Mouse (Mus musculus) midbrain, embryonic 16.5 days (tissue): ENCODE data around the gene Adrm1. TPM values are rescaled to one million over a fixed set of nuclear protein-coding genes. Genes with fewer than 3 reads are reported as not detected.

ENCODE experiments used
- ATAC-seq: fragments of 200-750 bp; cut with Nextera tagmentation; 2 replicates; pipeline ENCODE4 v1.8.0; 2017; ENCODE audit warnings: moderate TSS enrichment
- H3K27ac ChIP-seq: fragments of 300-500 bp; sonication (generic); 2 replicates; pipeline ENCODE4 v1.5.1; 2014; ENCODE audit warnings: mild to moderate bottlenecking, low read length, mixed read lengths
- H3K27me3 ChIP-seq: fragments of 300-500 bp; sonication (generic); 2 replicates; pipeline ENCODE4 v1.6.1; 2014; ENCODE audit warnings: low read depth, low read length, mixed read lengths; ENCODE audit not compliant: control insufficient read depth, insufficient read depth
- H3K36me3 ChIP-seq: fragments of 300-500 bp; sonication (generic); 2 replicates; pipeline ENCODE4 v1.6.1; 2014; ENCODE audit warnings: mild to moderate bottlenecking, low read length, moderate library complexity, mixed read lengths; ENCODE audit not compliant: control insufficient read depth, insufficient read depth
- H3K4me1 ChIP-seq: fragments of 300-500 bp; sonication (generic); 2 replicates; pipeline ENCODE4 v1.6.1; 2014; ENCODE audit warnings: mild to moderate bottlenecking, low read length, mixed read lengths; ENCODE audit not compliant: control insufficient read depth, insufficient read depth
- H3K4me2 ChIP-seq: fragments of 300-500 bp; sonication (generic); 2 replicates; pipeline ENCODE4 v1.6.1; 2014; ENCODE audit warnings: mild to moderate bottlenecking, low read length, mixed read lengths
- H3K4me3 ChIP-seq: fragments of 300-500 bp; sonication (generic); 2 replicates; pipeline ENCODE4 v1.5.1; 2014; ENCODE audit warnings: low read depth, mild to moderate bottlenecking, low read length, moderate library complexity, mixed read lengths
- H3K9ac ChIP-seq: fragments of 300-500 bp; sonication (generic); 2 replicates; pipeline ENCODE4 v1.6.1; 2014; ENCODE audit warnings: low read depth, low read length, mixed read lengths
- H3K9me3 ChIP-seq: fragments of 300-500 bp; sonication (generic); replicated peaks from 2 replicates; pipeline ENCODE4 v1.6.1; 2014; ENCODE audit warnings: mild to moderate bottlenecking, low read length, mixed read lengths; ENCODE audit not compliant: control insufficient read depth, poor library complexity, severe bottlenecking
- WGBS: fragments of 180-500 bp; shearing (Covaris S2); extraction: QIAGEN DNeasy Blood & Tissue Kit; methylation state at CpG from one replicate; pipeline ENCODE4 v1.1.7; 2014; 5-methylcytosine and 5-hydroxymethylcytosine counted together
- polyA plus RNA-seq: library from polyadenylated mRNA; unstranded; fragments of >200 nt; fragmentation: Nextera tagmentation; extraction: Ambion mirVana; gene quantifications from 2 replicates; pipeline ENCODE4 v1.2.1, GENCODE M21; 2015

Gene Adrm1
- polyA plus RNA-seq, 1 experiment from 2014 or later = 201 TPM

DNA sequence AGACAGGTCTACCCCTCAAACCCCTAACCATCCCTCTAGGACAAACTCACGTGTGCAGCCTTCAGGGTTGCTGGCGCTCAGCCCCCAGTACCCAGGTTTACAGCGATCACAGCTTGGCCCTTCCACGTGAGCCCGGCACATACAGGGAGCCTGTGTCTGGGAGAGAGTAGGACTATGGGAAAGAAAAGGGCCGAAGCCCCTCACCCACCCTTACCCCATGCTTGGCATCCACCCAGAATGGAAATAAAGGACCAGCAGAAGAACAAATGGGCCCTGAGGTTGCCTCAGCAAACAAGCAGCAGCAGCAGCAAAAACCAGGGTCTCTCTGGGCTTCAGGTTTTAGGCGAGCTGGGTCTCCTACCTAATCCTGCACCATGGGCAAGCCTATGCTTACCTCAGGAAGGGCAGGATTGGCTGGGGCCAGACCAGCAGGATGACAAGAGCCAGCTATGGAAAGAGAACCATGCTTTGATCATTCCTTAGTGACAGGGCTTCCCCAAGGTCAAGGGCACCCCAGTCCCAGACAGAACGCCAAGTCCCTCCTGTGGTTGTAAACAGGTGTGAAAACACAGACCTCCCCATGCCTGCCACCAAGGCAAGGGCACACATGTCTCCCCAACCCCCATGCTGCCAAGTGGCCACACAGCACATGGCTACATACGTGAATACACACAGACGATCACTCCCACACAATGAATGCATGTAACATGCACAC is 26.2 kb downstream of the Adrm1 start:
- H3K36me3 ChIP-seq = no peaks in the 10 kb centered on the region
- H3K27ac ChIP-seq = no peak overlapping the region
- peak; percentile 39; the same call in 1 of the 2 replicates for ATAC-seq

GRCm38 (mm10) chr2:180198782-180199181 is 27.5 kb downstream of the Adrm1 start:
- no peak for ATAC-seq
- no peaks in the 10 kb centered on the region for H3K36me3 ChIP-seq
- 89% methylated on average over 10 of the region's 10 CpGs for WGBS
- no peak overlapping the region for H3K4me2 ChIP-seq
- H3K27me3 ChIP-seq = no peaks in the 10 kb centered on the region
- H3K4me1 ChIP-seq = no peaks in the 10 kb centered on the region
- H3K9me3 ChIP-seq = no peaks in the 10 kb centered on the region
- H3K4me3 ChIP-seq = no peak overlapping the region
- H3K27ac ChIP-seq = no peak overlapping the region
- H3K9ac ChIP-seq = no peak overlapping the region

More for the DNA sequence above, 26.2 kb downstream of the Adrm1 start:
- no peaks in the 10 kb centered on the region for H3K9me3 ChIP-seq
- H3K4me3 ChIP-seq = no peak overlapping the region
- no peak overlapping the region for H3K4me2 ChIP-seq
- no peak overlapping the region for H3K9ac ChIP-seq
- H3K27me3 ChIP-seq = no peaks in the 10 kb centered on the region
- 77% methylated on average over 10 of the region's 10 CpGs for WGBS
- H3K4me1 ChIP-seq = no peaks in the 10 kb centered on the region

- no peaks in the 10 kb centered on the region for H3K9me3 ChIP-seq
- H3K4me1 ChIP-seq = peaks cover 2% of the 10 kb centered on the region; the same call in 1 of the 2 replicates
- H3K27ac ChIP-seq = no peak overlapping the region
- H3K4me3 ChIP-seq = no peak overlapping the region
- no peaks in the 10 kb centered on the region for H3K36me3 ChIP-seq
- WGBS = 55% methylated on average over 11 of the region's 11 CpGs
- H3K9ac ChIP-seq = no peak overlapping the region
- ATAC-seq = no peak
- no peak overlapping the region for H3K4me2 ChIP-seq
- H3K27me3 ChIP-seq = no peaks in the 10 kb centered on the region
Observed at GRCm38 (mm10) chr2:180200681-180201080, 29.4 kb downstream of the Adrm1 start.

DNA sequence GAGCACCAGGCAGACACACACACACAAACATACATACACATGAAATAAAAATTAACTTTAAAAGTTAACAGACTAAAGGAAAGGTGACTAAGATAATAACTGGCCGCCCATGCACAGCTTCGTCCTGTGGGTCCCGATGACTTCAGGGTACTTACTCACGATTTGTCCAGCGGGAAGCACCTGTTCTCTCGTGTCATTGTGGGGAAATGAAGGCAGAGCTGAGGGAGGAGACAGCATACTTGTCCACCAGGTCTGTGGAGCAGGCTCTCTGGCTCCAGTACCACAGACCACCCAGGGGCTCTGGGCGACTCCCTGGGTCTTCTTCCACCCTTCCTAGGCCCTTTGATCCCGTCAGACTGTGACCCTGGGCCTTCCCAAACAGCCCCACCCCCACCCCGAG is 30.0 kb downstream of the Adrm1 start:
- 75% methylated on average over 9 of the region's 9 CpGs for WGBS

DNA sequence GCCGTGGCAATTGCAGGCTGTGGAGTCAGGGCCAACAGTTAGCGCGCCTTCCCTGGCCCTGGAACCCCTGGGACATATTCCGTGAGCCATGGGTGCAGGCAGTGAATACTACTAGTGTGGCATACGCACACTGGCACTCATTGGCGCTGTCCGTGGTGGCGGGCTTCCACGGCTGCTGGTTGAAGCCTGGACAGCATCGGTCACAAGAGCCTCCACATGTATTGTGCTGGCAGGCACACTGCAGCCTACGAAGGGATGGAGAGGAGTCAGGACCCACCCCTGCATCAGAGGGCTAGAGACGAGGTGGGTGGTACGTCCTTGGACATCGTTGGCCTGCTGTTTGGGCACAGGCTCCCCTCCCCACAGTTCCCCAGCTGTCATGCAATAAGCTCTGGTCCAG is 31.0 kb downstream of the Adrm1 start:
- no peak overlapping the region for H3K9ac ChIP-seq
- no peak overlapping the region for H3K4me2 ChIP-seq
- ATAC-seq = no peak
- H3K27ac ChIP-seq = no peak overlapping the region
- no peaks in the 10 kb centered on the region for H3K9me3 ChIP-seq
- WGBS = 90% methylated on average over 14 of the region's 14 CpGs
- H3K4me1 ChIP-seq = peaks cover 2% of the 10 kb centered on the region; the same call in 1 of the 2 replicates
- no peaks in the 10 kb centered on the region for H3K27me3 ChIP-seq
- no peak overlapping the region for H3K4me3 ChIP-seq
- H3K36me3 ChIP-seq = no peaks in the 10 kb centered on the region

More for the DNA sequence above, 30.0 kb downstream of the Adrm1 start:
- H3K4me1 ChIP-seq = peaks cover 2% of the 10 kb centered on the region; the same call in 1 of the 2 replicates
- no peak overlapping the region for H3K9ac ChIP-seq
- no peaks in the 10 kb centered on the region for H3K36me3 ChIP-seq
- H3K4me2 ChIP-seq = no peak overlapping the region
- H3K4me3 ChIP-seq = no peak overlapping the region
- H3K27me3 ChIP-seq = no peaks in the 10 kb centered on the region
- H3K27ac ChIP-seq = no peak overlapping the region
- ATAC-seq = no peak
- H3K9me3 ChIP-seq = no peaks in the 10 kb centered on the region

DNA sequence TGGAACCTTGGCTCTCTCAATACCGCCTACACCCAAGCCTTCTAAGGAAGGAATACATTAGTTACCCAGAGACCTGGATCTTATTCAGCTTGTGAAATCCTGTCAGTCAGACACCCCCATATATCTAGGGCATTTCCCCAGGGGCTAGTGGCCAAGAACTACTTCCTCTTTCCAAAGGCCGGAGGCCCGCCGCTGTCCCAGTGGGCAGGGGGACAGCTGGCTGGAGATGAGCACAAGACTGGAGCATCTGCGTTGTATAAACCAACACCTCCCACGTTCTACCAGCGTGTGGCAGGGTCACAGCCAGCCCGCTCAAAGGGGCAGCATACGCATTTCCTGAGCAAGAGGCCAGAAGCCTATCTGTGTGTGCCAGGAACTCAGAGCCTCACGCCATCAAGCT is 31.5 kb downstream of the Adrm1 start:
- no peak overlapping the region for H3K4me3 ChIP-seq
- no peak for ATAC-seq
- 73% methylated on average over 10 of the region's 10 CpGs for WGBS

DNA sequence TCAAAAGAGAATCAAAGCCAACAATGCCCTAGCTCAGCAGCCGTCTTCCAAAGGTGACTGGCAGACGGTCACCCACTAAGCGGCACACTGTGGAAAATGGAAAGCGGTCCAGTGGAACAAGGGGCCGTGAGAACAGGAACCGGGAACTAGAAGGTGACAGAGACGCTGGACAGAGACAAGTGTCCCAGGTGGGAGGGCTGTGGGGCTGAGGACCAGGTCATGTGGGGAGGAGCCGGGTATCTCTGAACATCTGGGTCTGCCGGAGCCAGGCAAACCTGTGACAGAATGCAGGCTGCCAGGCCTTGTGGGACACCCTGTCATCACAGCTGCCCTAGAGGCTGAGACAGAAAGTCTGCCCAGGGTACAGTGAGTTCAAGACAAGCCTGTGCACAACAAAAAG is 33.2 kb downstream of the Adrm1 start:
- H3K4me2 ChIP-seq = no peak overlapping the region
- H3K9me3 ChIP-seq = no peaks in the 10 kb centered on the region
- 89% methylated on average over 9 of the region's 9 CpGs for WGBS
- H3K4me1 ChIP-seq = peaks cover 2% of the 10 kb centered on the region; the same call in 1 of the 2 replicates
- no peak; the same call in 1 of the 2 replicates for ATAC-seq
- H3K4me3 ChIP-seq = no peak overlapping the region
- H3K36me3 ChIP-seq = no peaks in the 10 kb centered on the region
- no peak overlapping the region for H3K9ac ChIP-seq
- no peaks in the 10 kb centered on the region for H3K27me3 ChIP-seq
- 0 out of 2 replicates have a peak overlapping the region, but pooled peaks have one; percentile 3 for H3K27ac ChIP-seq

More for the DNA sequence above, 31.5 kb downstream of the Adrm1 start:
- H3K9ac ChIP-seq = no peak overlapping the region
- no peaks in the 10 kb centered on the region for H3K9me3 ChIP-seq
- peaks cover 2% of the 10 kb centered on the region; the same call in 1 of the 2 replicates for H3K4me1 ChIP-seq
- H3K36me3 ChIP-seq = no peaks in the 10 kb centered on the region
- no peak overlapping the region for H3K4me2 ChIP-seq
- H3K27ac ChIP-seq = no peak overlapping the region
- no peaks in the 10 kb centered on the region for H3K27me3 ChIP-seq

DNA sequence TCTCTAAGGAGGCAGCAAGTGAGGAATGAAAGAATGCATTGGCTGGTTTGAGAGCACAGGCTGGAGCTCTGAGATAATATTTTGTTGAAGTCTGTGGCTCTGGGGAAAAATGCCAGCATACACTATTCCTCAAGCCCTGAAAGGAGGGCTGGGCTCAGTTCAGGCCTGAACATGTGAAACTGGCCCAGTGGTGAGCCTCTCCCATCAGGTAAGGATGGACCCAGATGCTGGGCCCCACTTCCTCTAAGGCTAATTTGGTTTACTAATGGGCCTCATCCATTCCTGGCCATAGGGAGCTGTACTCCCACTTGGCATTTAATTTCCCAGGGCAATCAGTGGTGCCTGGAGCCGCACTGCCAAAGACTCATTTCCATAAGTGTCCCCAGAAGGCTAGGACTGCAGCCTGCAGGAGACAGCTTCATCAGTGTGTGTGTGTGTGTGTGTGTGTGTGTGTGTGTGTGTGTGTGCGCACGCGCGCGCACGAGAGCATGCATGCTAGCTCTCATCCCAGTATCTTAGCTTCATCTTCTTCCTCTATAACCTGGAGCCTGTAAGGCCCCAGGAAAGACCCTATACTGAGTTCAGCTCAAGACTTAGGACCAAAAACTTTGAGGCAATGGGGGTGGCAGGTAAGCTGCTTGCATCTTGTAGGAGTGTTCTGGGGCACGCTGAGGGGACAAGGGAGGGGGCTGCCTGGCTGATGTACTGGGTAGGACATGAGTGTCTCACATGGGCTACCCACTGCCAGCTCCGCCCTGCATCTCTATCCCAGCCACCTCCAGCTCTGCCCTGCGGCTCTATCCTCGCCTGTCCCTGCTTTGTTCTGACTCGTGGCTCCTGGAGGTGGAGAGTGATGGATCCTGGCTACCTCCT is 34.0 kb downstream of the Adrm1 start:
- Histone ChIP-seq H3K27me3 (no peaks in the 10 kb centered on the region), H3K4me2 (no peak overlapping the region), H3K4me3 (no peak overlapping the region), H3K27ac (peak overlapping the region; percentile 40; the same call in 1 of the 2 replicates), H3K4me1 (peaks cover 2% of the 10 kb centered on the region; the same call in 1 of the 2 replicates), H3K36me3 (no peaks in the 10 kb centered on the region), H3K9ac (no peak overlapping the region), H3K9me3 (no peaks in the 10 kb centered on the region)
- 53% methylated on average over 12 of the region's 12 CpGs for WGBS
- ATAC-seq = peak; percentile 66

DNA sequence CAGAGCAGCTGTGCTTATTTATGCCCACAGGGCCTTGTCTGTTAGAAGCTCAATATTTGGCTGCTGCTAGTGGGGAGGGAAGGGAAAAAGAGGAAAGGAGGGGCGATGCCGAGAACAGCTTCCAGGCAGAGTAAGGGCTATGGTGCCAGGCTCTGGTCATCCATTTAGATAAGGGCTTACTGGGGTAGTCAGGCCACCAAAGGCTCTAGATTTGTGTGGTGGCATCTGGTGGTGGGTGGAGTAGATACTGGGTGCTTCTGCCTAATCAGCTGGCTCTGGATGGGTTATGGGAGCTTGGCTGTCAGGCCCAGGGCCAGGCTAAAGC is 34.6 kb downstream of the Adrm1 start:
- Histone ChIP-seq H3K9ac (no peak overlapping the region), H3K27ac (peak overlapping the region; percentile 40; the same call in 1 of the 2 replicates), H3K36me3 (no peaks in the 10 kb centered on the region), H3K4me1 (peaks cover 2% of the 10 kb centered on the region; the same call in 1 of the 2 replicates), H3K9me3 (no peaks in the 10 kb centered on the region), H3K4me3 (no peak overlapping the region), H3K27me3 (no peaks in the 10 kb centered on the region), H3K4me2 (no peak overlapping the region)
- WGBS = 79% methylated on average over 2 of the region's 2 CpGs
- ATAC-seq = no peak
